Mouse (Mus musculus) hindbrain, embryonic 11.5 days (tissue): ENCODE data around the gene Ptprt. TPM values are rescaled to one million over a fixed set of nuclear protein-coding genes. Genes with fewer than 3 reads are reported as not detected.

ENCODE experiments used
- ATAC-seq: fragments of 200-750 bp; cut with Nextera tagmentation; 2 replicates; pipeline ENCODE4 v1.8.0; 2017; ENCODE audit warnings: mild to moderate bottlenecking, moderate TSS enrichment, moderate library complexity; ENCODE audit not compliant: low FRiP score
- DNase-seq: peaks from one replicate; pipeline ENCODE4 v3.0.0-alpha.2; 2015; ENCODE audit warnings: low spot score
- H3K27ac ChIP-seq: fragments of 300-500 bp; sonication (generic); 2 replicates; pipeline ENCODE4 v1.5.1; 2014; ENCODE audit warnings: mild to moderate bottlenecking, low read depth, low read length
- H3K27me3 ChIP-seq: fragments of 300-500 bp; sonication (generic); 2 replicates; pipeline ENCODE4 v1.6.1; 2014; ENCODE audit warnings: mild to moderate bottlenecking, low read length, moderate library complexity, mixed read lengths; ENCODE audit not compliant: control insufficient read depth, insufficient read depth
- H3K36me3 ChIP-seq: fragments of 300-500 bp; sonication (generic); 2 replicates; pipeline ENCODE4 v1.6.1; 2014; ENCODE audit warnings: mild to moderate bottlenecking, low read length, moderate library complexity, mixed read lengths; ENCODE audit not compliant: control insufficient read depth, insufficient read depth
- H3K4me1 ChIP-seq: fragments of 300-500 bp; sonication (generic); replicated peaks from 2 replicates; pipeline ENCODE4 v1.6.1; 2014; ENCODE audit warnings: low read length, mixed read lengths; ENCODE audit not compliant: control insufficient read depth, insufficient read depth
- H3K4me2 ChIP-seq: fragments of 300-500 bp; sonication (generic); replicated peaks from 2 replicates; pipeline ENCODE4 v1.6.1; 2014; ENCODE audit warnings: mild to moderate bottlenecking, low read depth, low read length
- H3K4me3 ChIP-seq: fragments of 300-500 bp; sonication (generic); 2 replicates; pipeline ENCODE4 v1.5.1; 2014; ENCODE audit warnings: low read depth, low read length
- H3K9ac ChIP-seq: fragments of 300-500 bp; sonication (generic); 2 replicates; pipeline ENCODE4 v1.6.1; 2014; ENCODE audit warnings: low read depth, low read length
- H3K9me3 ChIP-seq: fragments of 300-500 bp; sonication (generic); 2 replicates; pipeline ENCODE4 v1.6.1; 2016; ENCODE audit warnings: low read length; ENCODE audit not compliant: control insufficient read depth
- WGBS: fragments of 180-500 bp; shearing (Covaris S2); extraction: QIAGEN DNeasy Blood & Tissue Kit; methylation state at CpG from one replicate; pipeline ENCODE4 v1.1.7; 2014; 5-methylcytosine and 5-hydroxymethylcytosine counted together
- polyA plus RNA-seq: library from polyadenylated mRNA; unstranded; fragments of >200 nt; fragmentation: Nextera tagmentation; extraction: Ambion mirVana; gene quantifications from 2 replicates; pipeline ENCODE4 v1.2.1, GENCODE M21; 2014

The Ptprt gene
- polyA plus RNA-seq, 1 experiment from 2014 or later, result 1.3 TPM

DNA sequence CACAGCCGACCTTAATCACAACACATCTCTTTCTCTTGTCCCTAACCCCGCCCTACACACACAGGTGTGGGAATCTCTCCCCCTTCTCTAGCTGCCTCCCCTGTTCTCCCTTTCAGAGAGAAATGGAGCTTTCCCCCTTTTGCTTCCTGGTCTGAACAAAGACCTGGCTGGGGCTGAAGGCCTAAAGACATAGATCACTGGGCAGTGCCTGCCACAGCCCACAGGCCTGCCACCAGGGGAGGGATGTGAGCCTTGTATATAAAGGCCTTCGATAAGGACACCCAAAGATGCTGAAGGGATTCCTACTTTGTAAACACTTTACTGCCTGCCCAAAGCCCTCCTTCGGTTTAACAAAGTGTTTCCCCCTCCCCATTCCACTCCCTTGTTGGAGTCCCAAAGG, 786 bp upstream of the Ptprt start:
- Histone ChIP-seq H3K4me3 (no peak overlapping the region), H3K9me3 (no peaks in the 10 kb centered on the region), H3K9ac (no peak overlapping the region), H3K4me1 (peaks cover 4% of the 10 kb centered on the region), H3K27me3 (peaks cover 29% of the 10 kb centered on the region), H3K27ac (no peak overlapping the region), H3K4me2 (no peak overlapping the region), H3K36me3 (no peaks in the 10 kb centered on the region)
- WGBS, result 11% methylated on average over 4 of the region's 4 CpGs
- ATAC-seq, result no peak
- peak; percentile 37 for DNase-seq

DNA sequence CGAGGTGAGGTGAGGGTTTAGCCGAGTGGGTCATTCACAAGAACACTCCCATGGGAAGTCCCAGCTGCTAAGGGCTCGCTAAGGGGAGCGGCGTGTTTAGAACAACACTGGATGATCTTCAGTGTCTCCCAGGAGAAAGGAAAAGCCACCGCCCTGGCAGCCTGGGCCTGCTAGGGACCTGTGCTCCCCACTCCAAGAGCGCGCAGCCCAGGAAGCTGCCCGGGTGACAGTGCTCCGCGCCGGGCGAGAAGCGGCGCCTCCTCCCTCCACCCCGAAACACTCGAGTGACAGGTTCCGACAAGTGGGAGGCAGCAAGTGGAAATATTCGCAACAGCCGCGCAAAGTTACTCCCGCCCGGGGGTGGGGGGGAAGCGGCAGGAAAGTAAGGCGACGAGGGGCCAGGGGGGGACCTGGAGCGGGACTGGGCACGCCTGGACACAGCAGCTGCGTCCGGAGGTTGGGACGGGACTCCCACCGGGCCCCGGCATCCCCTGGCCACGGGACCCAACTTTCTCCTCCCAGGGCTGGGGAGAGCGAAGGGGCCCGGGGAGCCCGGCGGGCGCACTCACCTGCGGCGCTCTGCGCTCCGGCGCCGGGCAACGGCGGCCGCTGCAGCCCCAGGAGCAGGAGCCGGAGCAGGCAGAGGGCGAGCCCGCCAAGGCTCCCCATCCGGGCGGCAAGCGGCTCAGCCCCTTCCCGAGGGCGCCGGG, 561 bp downstream of the Ptprt start:
- peak; percentile 18 for ATAC-seq
- Histone ChIP-seq H3K9me3 (no peaks in the 10 kb centered on the region), H3K4me2 (peak overlapping the region; percentile 100), H3K9ac (peak overlapping the region; percentile 53), H3K4me1 (peaks cover 4% of the 10 kb centered on the region), H3K4me3 (peak overlapping the region; percentile 58), H3K36me3 (no peaks in the 10 kb centered on the region), H3K27me3 (peaks cover 29% of the 10 kb centered on the region), H3K27ac (no peak overlapping the region)
- peak; percentile 57 for DNase-seq
- WGBS, result 0% methylated on average over 21 of the region's 57 CpGs

DNA sequence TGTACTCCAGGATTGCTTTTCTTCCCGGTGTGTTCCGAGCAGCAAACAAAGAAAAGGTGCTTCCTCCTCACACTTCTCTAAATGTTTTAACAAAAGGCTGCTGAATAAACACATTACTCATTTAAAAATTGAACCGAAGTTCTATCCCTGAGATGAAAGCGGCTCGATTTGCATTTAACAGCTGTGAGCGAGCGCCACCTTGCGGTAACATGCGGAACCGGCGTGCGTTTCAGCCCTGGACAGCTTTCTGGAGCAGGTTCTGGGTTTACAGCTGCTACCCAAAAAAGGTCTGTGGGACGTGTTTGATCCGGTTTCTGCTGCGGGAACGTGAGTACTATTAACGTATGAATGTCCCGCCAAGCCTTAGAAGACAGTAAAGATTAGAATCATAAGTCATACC, 1.9 kb downstream of the Ptprt start:
- DNase-seq, result peak; percentile 93

DNA sequence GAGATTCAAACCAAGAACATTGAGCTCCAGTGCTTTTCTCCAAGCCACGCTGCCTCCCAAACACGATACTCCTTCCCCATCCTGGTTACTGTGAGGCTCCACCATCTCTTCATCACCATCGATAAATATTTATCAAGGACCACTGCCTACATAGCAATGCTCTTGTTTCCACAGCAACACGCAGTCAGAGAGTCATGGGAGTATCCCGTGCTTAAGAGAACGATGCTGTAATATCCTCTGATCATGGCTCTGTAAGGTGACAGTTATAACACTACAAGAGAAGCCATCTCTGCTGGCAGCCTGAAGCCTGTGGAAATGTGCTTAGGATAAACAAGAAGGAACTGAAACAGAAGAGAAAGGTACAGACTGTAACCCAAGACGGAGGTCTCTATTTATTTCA, 3.4 kb downstream of the Ptprt start:
- Histone ChIP-seq H3K4me3 (no peak overlapping the region), H3K4me1 (peaks cover 4% of the 10 kb centered on the region), H3K27ac (no peak overlapping the region), H3K9me3 (no peaks in the 10 kb centered on the region), H3K9ac (no peak overlapping the region), H3K27me3 (peaks cover 29% of the 10 kb centered on the region), H3K4me2 (no peak overlapping the region), H3K36me3 (no peaks in the 10 kb centered on the region)
- WGBS, result 57% methylated on average over 7 of the region's 7 CpGs
- no peak for DNase-seq
- no peak for ATAC-seq

More for the DNA sequence above, 1.9 kb downstream of the Ptprt start:
- H3K9me3 ChIP-seq, result no peaks in the 10 kb centered on the region
- H3K9ac ChIP-seq, result no peak overlapping the region
- no peak overlapping the region for H3K4me3 ChIP-seq
- WGBS, result under 1% methylated on average over 18 of the region's 18 CpGs
- H3K4me1 ChIP-seq, result peaks cover 4% of the 10 kb centered on the region
- ATAC-seq, result no peak
- H3K36me3 ChIP-seq, result no peaks in the 10 kb centered on the region
- H3K27me3 ChIP-seq, result peaks cover 29% of the 10 kb centered on the region
- H3K27ac ChIP-seq, result no peak overlapping the region
- peak overlapping the region; percentile 42 for H3K4me2 ChIP-seq

GRCm38 (mm10) chr2:162654416-162654815, 6.5 kb downstream of the Ptprt start:
- 85% methylated on average over 4 of the region's 4 CpGs for WGBS

DNA sequence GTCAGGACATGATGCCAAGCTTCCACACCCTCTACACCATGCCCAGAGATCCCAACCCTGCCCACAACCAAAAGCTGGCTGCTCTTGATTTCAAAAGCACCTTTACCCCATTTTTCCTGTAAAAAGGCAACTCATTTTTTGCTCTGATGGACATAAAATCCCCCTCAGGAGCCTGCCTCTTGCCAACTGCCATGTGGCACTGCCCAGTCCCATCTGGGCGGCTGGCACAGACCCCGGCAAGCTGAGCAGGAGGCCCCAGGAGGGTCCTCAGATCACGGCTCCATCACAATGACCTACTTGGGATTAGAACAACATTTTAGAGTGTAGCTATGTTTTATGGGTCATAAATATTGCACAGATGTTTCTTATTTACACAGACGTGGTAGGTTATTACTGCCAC, 22.3 kb downstream of the Ptprt start:
- no peak overlapping the region for H3K27ac ChIP-seq
- H3K4me1 ChIP-seq, result no peaks in the 10 kb centered on the region
- H3K4me3 ChIP-seq, result no peak overlapping the region
- DNase-seq, result no peak
- no peak for ATAC-seq
- no peaks in the 10 kb centered on the region for H3K36me3 ChIP-seq
- H3K9me3 ChIP-seq, result no peaks in the 10 kb centered on the region
- no peak overlapping the region for H3K4me2 ChIP-seq
- WGBS, result 79% methylated on average over 4 of the region's 4 CpGs
- H3K9ac ChIP-seq, result no peak overlapping the region
- no peaks in the 10 kb centered on the region for H3K27me3 ChIP-seq

More at GRCm38 (mm10) chr2:162654416-162654815, 6.5 kb downstream of the Ptprt start:
- ATAC-seq, result no peak
- no peak overlapping the region for H3K4me3 ChIP-seq
- peaks cover 3% of the 10 kb centered on the region for H3K27me3 ChIP-seq
- no peaks in the 10 kb centered on the region for H3K36me3 ChIP-seq
- no peaks in the 10 kb centered on the region for H3K4me1 ChIP-seq
- H3K4me2 ChIP-seq, result no peak overlapping the region
- H3K9me3 ChIP-seq, result no peaks in the 10 kb centered on the region
- no peak overlapping the region for H3K9ac ChIP-seq
- H3K27ac ChIP-seq, result no peak overlapping the region
- DNase-seq, result no peak

GRCm38 (mm10) chr2:162637537-162637936, 23.4 kb downstream of the Ptprt start:
- DNase-seq, result no peak

DNA sequence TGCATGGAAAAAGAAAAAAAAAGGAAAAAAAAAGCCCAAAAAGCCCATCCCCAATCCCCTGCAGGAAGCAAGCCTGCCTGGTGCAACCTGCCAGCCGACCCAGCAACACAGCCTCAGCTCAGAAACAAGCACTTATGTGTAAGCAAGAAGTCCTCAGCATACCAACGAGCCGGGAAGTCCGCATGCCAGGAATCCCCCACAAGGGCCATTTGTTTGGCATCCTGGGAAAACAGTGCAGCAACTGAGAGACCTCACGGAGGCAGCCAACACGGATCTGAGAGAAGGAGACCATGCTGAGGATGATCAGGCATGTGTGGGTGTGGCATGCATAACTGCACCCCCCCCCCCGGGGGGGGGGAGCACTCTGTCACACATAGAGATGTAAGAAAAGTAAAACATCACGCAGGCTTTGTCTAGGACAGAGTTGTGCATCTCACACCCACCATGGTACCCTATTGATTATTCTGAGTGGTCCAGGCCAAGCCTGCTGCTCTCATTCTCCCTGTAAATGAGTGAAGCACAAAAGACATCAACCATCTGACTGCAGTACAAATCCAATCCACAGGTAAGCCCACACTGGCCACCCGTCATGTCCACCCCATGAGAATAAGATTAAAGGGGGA, 24.4 kb downstream of the Ptprt start:
- Histone ChIP-seq H3K4me1 (no peaks in the 10 kb centered on the region), H3K9ac (no peak overlapping the region), H3K4me3 (no peak overlapping the region), H3K27ac (no peak overlapping the region), H3K9me3 (no peaks in the 10 kb centered on the region), H3K27me3 (no peaks in the 10 kb centered on the region; the same call in 1 of the 2 replicates), H3K36me3 (no peaks in the 10 kb centered on the region), H3K4me2 (no peak overlapping the region)
- 51% methylated on average over 9 of the region's 9 CpGs for WGBS
- ATAC-seq, result 0 out of 2 replicates have a peak, but pooled peaks have one; percentile 44
- peak; percentile 11 for DNase-seq

More at GRCm38 (mm10) chr2:162637537-162637936, 23.4 kb downstream of the Ptprt start:
- H3K4me2 ChIP-seq, result no peak overlapping the region
- WGBS, result 83% methylated on average over 1 of the region's 1 CpGs
- no peak overlapping the region for H3K27ac ChIP-seq
- no peaks in the 10 kb centered on the region for H3K36me3 ChIP-seq
- ATAC-seq, result no peak
- no peaks in the 10 kb centered on the region for H3K9me3 ChIP-seq
- no peaks in the 10 kb centered on the region for H3K4me1 ChIP-seq
- no peak overlapping the region for H3K9ac ChIP-seq
- no peak overlapping the region for H3K4me3 ChIP-seq
- no peaks in the 10 kb centered on the region for H3K27me3 ChIP-seq

DNA sequence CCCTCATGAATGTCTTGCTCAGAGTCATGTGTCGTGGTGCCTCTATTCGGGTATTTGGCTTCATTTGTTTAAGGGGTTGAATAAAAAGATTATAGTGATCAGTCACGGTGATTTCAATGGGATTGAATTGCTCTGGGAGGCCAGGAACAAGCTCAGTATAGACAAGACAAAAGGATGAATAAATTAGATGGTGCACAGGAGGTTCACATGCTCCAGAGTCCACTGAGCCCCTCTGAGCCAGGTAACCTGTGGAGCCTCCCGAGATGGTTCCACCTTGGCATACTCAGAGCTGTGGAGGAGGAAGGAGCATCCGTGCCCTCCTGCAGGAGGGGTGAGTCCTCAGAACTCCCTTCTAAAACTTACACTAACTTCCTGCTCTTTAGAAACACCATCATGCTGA, 26.0 kb downstream of the Ptprt start:
- no peak overlapping the region for H3K9ac ChIP-seq
- 48% methylated on average over 5 of the region's 5 CpGs for whole genome bisulfite sequencing
- H3K9me3 ChIP-seq, result no peaks in the 10 kb centered on the region
- no peaks in the 10 kb centered on the region for H3K4me1 ChIP-seq
- no peak overlapping the region for H3K4me3 ChIP-seq
- no peaks in the 10 kb centered on the region; the same call in 1 of the 2 replicates for H3K27me3 ChIP-seq
- no peaks in the 10 kb centered on the region for H3K36me3 ChIP-seq
- no peak overlapping the region for H3K4me2 ChIP-seq
- ATAC-seq, result peak; percentile 56; the same call in 1 of the 2 replicates
- H3K27ac ChIP-seq, result no peak overlapping the region
- no peak for DNase-seq
